ENCODE assay signal across 9 mouse cellular contexts in genomic region chr10:79594872-79595589, GRCm38 (mm10). TPM values are rescaled to one million over a fixed set of nuclear protein-coding genes. Genes with fewer than 3 reads are reported as not detected.
A peak's percentile ranks its signal among the peaks of the same experiment; 100 is the strongest.
DNase-seq lines count a peak whose midpoint lies in the region; ATAC-seq and TF ChIP-seq lines count a peak whose summit lies in the region.
"Had no signal": no experiment of that assay in that cellular context is flagged by ENCODE, and none has a peak within 500 bp of the region (broad histone marks: within the 10 kb centered on the region; RNA-seq: fewer than 3 reads in every experiment).

No protein-coding gene starts in this region.

- no peak overlapping the region for H3K27ac ChIP-seq in thymus, adult 2 months (ENCODE audit: control insufficient read depth, insufficient read depth, low read length)
- H3K27ac ChIP-seq in cerebellum, adult 2 months (ENCODE audit: insufficient read depth, low read length): no peak overlapping the region
- no peak overlapping the region for H3K27ac ChIP-seq in forebrain, embryonic 16.5 days (ENCODE audit: low read length)
- no peak overlapping the region for H3K27ac ChIP-seq in hindbrain, postnatal 0 days
- H3K27ac ChIP-seq in left cerebral cortex, adult 2 months: no peak overlapping the region; the same call in 1 of the 2 replicates

- peak; percentile 93 for ATAC-seq in forebrain, embryonic 16.5 days
- ATAC-seq in hindbrain, postnatal 0 days: peak; percentile 90
- ATAC-seq in megakaryocyte progenitor cell, adult 5-6 weeks (replicated peaks; ENCODE audit: poor library complexity): peak; percentile 95

- TF ChIP-seq POLR2A in thymus, adult 2 months (IDR thresholded peaks at IDR 0.05; ENCODE audit: control insufficient read depth, extremely low read depth, insufficient read depth, low read length, poor library complexity): no peak
- no peak for TF ChIP-seq POLR2A in cerebellum, adult 2 months (IDR thresholded peaks at IDR 0.05; ENCODE audit: borderline replicate concordance, insufficient read depth, low read length)

- H3K27me3 ChIP-seq in thymus, adult 2 months (ENCODE audit: control insufficient read depth, insufficient read depth, low read length): no peaks in the 10 kb centered on the region; the same call in 1 of the 2 replicates
- no peaks in the 10 kb centered on the region for H3K27me3 ChIP-seq in cerebellum, adult 2 months (ENCODE audit: control insufficient read depth, insufficient read depth, low read length)
- peaks cover 5% of the 10 kb centered on the region for H3K27me3 ChIP-seq in forebrain, embryonic 16.5 days (replicated peaks; ENCODE audit: control insufficient read depth, insufficient read depth, low read length)
- H3K27me3 ChIP-seq in hindbrain, postnatal 0 days (ENCODE audit: insufficient read depth, low read length): peaks cover 8% of the 10 kb centered on the region; the same call in 1 of the 2 replicates

- 21% methylated on average over 17 of the region's 17 CpGs for WGBS in thymus, adult 2 months
- WGBS in cerebellum, adult 2 months: 14% methylated on average over 17 of the region's 17 CpGs
- WGBS in forebrain, embryonic 16.5 days: 16% methylated on average over 17 of the region's 17 CpGs
- WGBS in hindbrain, postnatal 0 days: 20% methylated on average over 17 of the region's 17 CpGs

- H3K36me3 ChIP-seq in thymus, adult 2 months (ENCODE audit: control insufficient read depth, insufficient read depth, low read length): no peaks in the 10 kb centered on the region
- H3K36me3 ChIP-seq in forebrain, embryonic 16.5 days (ENCODE audit: control insufficient read depth, insufficient read depth): no peaks in the 10 kb centered on the region
- no peaks in the 10 kb centered on the region for H3K36me3 ChIP-seq in hindbrain, postnatal 0 days (ENCODE audit: insufficient read depth, low read length)

- DNase-seq in thymus, adult 2 months: peak; percentile 29
- no peak for DNase-seq in thymus, adult 18-20 months
- peak; percentile 73 to 76 for DNase-seq in cerebellum, adult 2 months
- peak; percentile 92 for DNase-seq in hindbrain, postnatal 0 days (ENCODE audit: low spot score)
- peak; percentile 59 to 70 for DNase-seq in left cerebral cortex, adult 2 months (ENCODE audit: extremely low spot score in 1 of 2, low spot score in 2 of 2)
- peak; percentile 62 for DNase-seq in right cerebral cortex, postnatal 25 days

- no peaks in the 10 kb centered on the region for H3K9me3 ChIP-seq in forebrain, embryonic 16.5 days (ENCODE audit: control insufficient read depth, low read length)
- no peaks in the 10 kb centered on the region for H3K9me3 ChIP-seq in hindbrain, postnatal 0 days (ENCODE audit: low read length)

- H3K4me1 ChIP-seq in thymus, adult 2 months (replicated peaks; ENCODE audit: control insufficient read depth, insufficient read depth, low read length): no peaks in the 10 kb centered on the region
- H3K4me1 ChIP-seq in cerebellum, adult 2 months (ENCODE audit: control insufficient read depth, insufficient read depth, low read length): no peaks in the 10 kb centered on the region
- no peaks in the 10 kb centered on the region for H3K4me1 ChIP-seq in forebrain, embryonic 16.5 days (replicated peaks; ENCODE audit: control insufficient read depth, insufficient read depth, low read length)
- no peaks in the 10 kb centered on the region; the same call in 1 of the 2 replicates for H3K4me1 ChIP-seq in hindbrain, postnatal 0 days (ENCODE audit: insufficient read depth, low read length)

- H3K4me2 ChIP-seq in forebrain, embryonic 16.5 days (ENCODE audit: low read length): peak overlapping the region; percentile 28; the same call in 1 of the 2 replicates
- H3K4me2 ChIP-seq in hindbrain, postnatal 0 days (ENCODE audit: low read depth, low read length): peak overlapping the region; percentile 18; the same call in 1 of the 2 replicates

- peak; percentile 69; the same call in 1 of the 2 replicates for TF ChIP-seq CTCF in thymus, adult 2 months (IDR thresholded peaks at IDR 0.05; ENCODE audit: borderline replicate concordance, control insufficient read depth, extremely low read depth, insufficient read depth, low read length, poor library complexity)
- peak; percentile 100 for TF ChIP-seq CTCF in cerebellum, adult 2 months (IDR thresholded peaks at IDR 0.05; ENCODE audit: borderline replicate concordance, insufficient read depth, low read depth, low read length)
- TF ChIP-seq CTCF in hindbrain, postnatal 0 days (IDR thresholded peaks at IDR 0.05; ENCODE audit: low read depth): peak; percentile 95
- peak; percentile 93 for TF ChIP-seq CTCF in left cerebral cortex, adult 2 months (IDR thresholded peaks at IDR 0.05)

- no peak overlapping the region for H3K9ac ChIP-seq in forebrain, embryonic 16.5 days (replicated peaks; ENCODE audit: low read depth, low read length)
- no peak overlapping the region for H3K9ac ChIP-seq in hindbrain, postnatal 0 days (replicated peaks; ENCODE audit: low read length)

- no peak overlapping the region for H3K4me3 ChIP-seq in thymus, adult 2 months (ENCODE audit: control insufficient read depth, insufficient read depth, low read length)
- no peak overlapping the region for H3K4me3 ChIP-seq in cerebellum, adult 2 months (replicated peaks; ENCODE audit: insufficient read depth, low read depth, low read length)
- H3K4me3 ChIP-seq in forebrain, embryonic 16.5 days (replicated peaks; ENCODE audit: low read length): no peak overlapping the region
- H3K4me3 ChIP-seq in hindbrain, postnatal 0 days (ENCODE audit: low read length): no peak overlapping the region
- H3K4me3 ChIP-seq in left cerebral cortex, adult 2 months: no peak overlapping the region
- H3K4me3 ChIP-seq: myocyte had no signal

- intact Hi-C loops in left cerebral cortex, adult 2 months (cut with DNase I): loop anchor here (1.0 kb wide), 2 partner anchors 54 to 73 kb away; no protein-coding TSS in a partner anchor

RNA-seq across cellular contexts. Expression of gene Theg, which starts 7.9 kb away (rescaled TPM):
- not detected in 2 replicates for polyA plus RNA-seq in thymus, adult 2 months (2012; rRNA removed)
- not detected in 2 replicates for polyA plus RNA-seq in cerebellum, adult 2 months (2012; rRNA removed)
- polyA plus RNA-seq in forebrain, embryonic 16.5 days (2015; fragmentation: Nextera tagmentation; extraction: Ambion mirVana): not detected in 2 replicates
- not detected in 2 replicates for total RNA-seq in hindbrain, postnatal 0 days (2014; rRNA removed)
- polyA plus RNA-seq in hindbrain, postnatal 0 days (2015; fragmentation: Nextera tagmentation; extraction: Ambion mirVana): not detected in 2 replicates
- 1 to 10 TPM in 1 of 2 experiments, under 1 TPM in 1; 0.87 to 1.4 TPM for total RNA-seq in left cerebral cortex, adult 2 months (2021)
- total RNA-seq in megakaryocyte progenitor cell, adult 5-6 weeks (2015): not detected in 2 replicates
- total RNA-seq in megakaryocyte progenitor cell, adult 5-6 weeks (2017): not detected in 2 replicates
- polyA plus RNA-seq: myocyte had no signal

RNA-seq across cellular contexts. Expression of gene C2cd4c, which starts 18.8 kb away (rescaled TPM):
- polyA plus RNA-seq in thymus, adult 2 months (2012; rRNA removed): 0.05 TPM in 1 of 2 replicates, not detected in the other
- 3.1 and 3.2 TPM in 2 replicates for polyA plus RNA-seq in cerebellum, adult 2 months (2012; rRNA removed)
- polyA plus RNA-seq in forebrain, embryonic 16.5 days (2015; fragmentation: Nextera tagmentation; extraction: Ambion mirVana): 0.25 and 0.32 TPM in 2 replicates
- 31.9 and 37.6 TPM in 2 replicates for total RNA-seq in hindbrain, postnatal 0 days (2014; rRNA removed)
- polyA plus RNA-seq in hindbrain, postnatal 0 days (2015; fragmentation: Nextera tagmentation; extraction: Ambion mirVana): 1.0 and 1.1 TPM in 2 replicates
- total RNA-seq in left cerebral cortex, adult 2 months (2021): 10 to 100 TPM; 16.8 to 17.1 TPM
- total RNA-seq in megakaryocyte progenitor cell, adult 5-6 weeks (2015): not detected in 2 replicates
- total RNA-seq in megakaryocyte progenitor cell, adult 5-6 weeks (2017): not detected in 2 replicates

RNA-seq across cellular contexts. Expression of gene Mier2, which starts 40.0 kb away (rescaled TPM):
- polyA plus RNA-seq in thymus, adult 2 months (2012; rRNA removed): 214 and 215 TPM in 2 replicates
- polyA plus RNA-seq in cerebellum, adult 2 months (2012; rRNA removed): 70.3 and 71.8 TPM in 2 replicates
- polyA plus RNA-seq in forebrain, embryonic 16.5 days (2015; fragmentation: Nextera tagmentation; extraction: Ambion mirVana): 59.8 and 68.5 TPM in 2 replicates
- 115 and 126 TPM in 2 replicates for total RNA-seq in hindbrain, postnatal 0 days (2014; rRNA removed)
- polyA plus RNA-seq in hindbrain, postnatal 0 days (2015; fragmentation: Nextera tagmentation; extraction: Ambion mirVana): 36.3 and 37.5 TPM in 2 replicates
- total RNA-seq in left cerebral cortex, adult 2 months (2021): 10 to 100 TPM; 51.2 to 54.9 TPM
- 7.4 and 9.1 TPM in 2 replicates for total RNA-seq in megakaryocyte progenitor cell, adult 5-6 weeks (2015)
- total RNA-seq in megakaryocyte progenitor cell, adult 5-6 weeks (2017): 9.6 and 13.4 TPM in 2 replicates

RNA-seq across cellular contexts. Expression of gene Shc2, which starts 42.7 kb away (rescaled TPM):
- polyA plus RNA-seq in thymus, adult 2 months (2012; rRNA removed): 1.2 TPM in 2 replicates
- 30.2 and 31.2 TPM in 2 replicates for polyA plus RNA-seq in cerebellum, adult 2 months (2012; rRNA removed)
- polyA plus RNA-seq in forebrain, embryonic 16.5 days (2015; fragmentation: Nextera tagmentation; extraction: Ambion mirVana): 12.3 and 16.0 TPM in 2 replicates
- 66.2 and 67.9 TPM in 2 replicates for total RNA-seq in hindbrain, postnatal 0 days (2014; rRNA removed)
- polyA plus RNA-seq in hindbrain, postnatal 0 days (2015; fragmentation: Nextera tagmentation; extraction: Ambion mirVana): 19.8 and 21.3 TPM in 2 replicates
- total RNA-seq in left cerebral cortex, adult 2 months (2021): 10 to 100 TPM; 47.8 to 48.1 TPM
- total RNA-seq in megakaryocyte progenitor cell, adult 5-6 weeks (2015): not detected in 2 replicates
- total RNA-seq in megakaryocyte progenitor cell, adult 5-6 weeks (2017): not detected in 2 replicates

RNA-seq across cellular contexts. Expression of gene Odf3l2, which starts 50.5 kb away (rescaled TPM):
- 0.18 and 0.23 TPM in 2 replicates for polyA plus RNA-seq in thymus, adult 2 months (2012; rRNA removed)
- not detected in 2 replicates for polyA plus RNA-seq in cerebellum, adult 2 months (2012; rRNA removed)
- 0.28 TPM in 1 of 2 replicates, not detected in the other for polyA plus RNA-seq in forebrain, embryonic 16.5 days (2015; fragmentation: Nextera tagmentation; extraction: Ambion mirVana)
- total RNA-seq in hindbrain, postnatal 0 days (2014; rRNA removed): 0.42 and 2.0 TPM in 2 replicates
- 0.60 and 0.71 TPM in 2 replicates for polyA plus RNA-seq in hindbrain, postnatal 0 days (2015; fragmentation: Nextera tagmentation; extraction: Ambion mirVana)
- total RNA-seq in left cerebral cortex, adult 2 months (2021): under 1 TPM in 1 of 2 experiments, not detected in 1; 0.27 TPM
- total RNA-seq in megakaryocyte progenitor cell, adult 5-6 weeks (2015): not detected in 2 replicates
- total RNA-seq in megakaryocyte progenitor cell, adult 5-6 weeks (2017): not detected in 2 replicates
- polyA plus RNA-seq: myocyte had no signal

Comparison
In these comparisons a context has a peak if more than half of its experiments do, and no peak if none do; other contexts are left out.
1. DNase-seq: peak in thymus, adult 2 months (single experiment), cerebellum, adult 2 months (2 of 2), hindbrain, postnatal 0 days (single experiment), left cerebral cortex, adult 2 months (2 of 2) and right cerebral cortex, postnatal 25 days (single experiment); none in thymus, adult 18-20 months (0 of 2).
2. Peak in every context shown above with its lines, with median percentiles within 50 percentile points of each other: CTCF ChIP-seq and ATAC-seq.